Mouse (Mus musculus) liver, embryonic 12.5 days (tissue): ENCODE measurements around the gene Pax7. TPM values are rescaled to one million over a fixed set of nuclear protein-coding genes. Genes with fewer than 3 reads are reported as not detected.

Experiments
- ATAC-seq: fragments of 200-750 bp; cut with Nextera tagmentation; 2 replicates; pipeline ENCODE4 v1.8.0; 2017; ENCODE audit warnings: moderate number of reproducible peaks, mild to moderate bottlenecking, moderate library complexity
- H3K27ac ChIP-seq: fragments of 300-500 bp; sonication (generic); 2 replicates; pipeline ENCODE4 v1.5.1; 2016; ENCODE audit warnings: mild to moderate bottlenecking
- H3K27me3 ChIP-seq: fragments of 300-500 bp; sonication (generic); replicated peaks from 2 replicates; pipeline ENCODE4 v1.6.1; 2016; ENCODE audit warnings: mild to moderate bottlenecking, moderate library complexity
- H3K36me3 ChIP-seq: fragments of 300-500 bp; sonication (generic); 2 replicates; pipeline ENCODE4 v1.6.1; 2016; ENCODE audit warnings: mild to moderate bottlenecking, moderate library complexity
- H3K4me1 ChIP-seq: fragments of 300-500 bp; sonication (generic); 2 replicates; pipeline ENCODE4 v1.6.1; 2016
- H3K4me2 ChIP-seq: fragments of 300-500 bp; sonication (generic); 2 replicates; pipeline ENCODE4 v1.6.1; 2016; ENCODE audit warnings: mild to moderate bottlenecking, moderate library complexity
- H3K4me3 ChIP-seq: fragments of 300-500 bp; sonication (generic); 2 replicates; pipeline ENCODE4 v1.5.1; 2016; ENCODE audit warnings: mild to moderate bottlenecking, moderate library complexity
- H3K9ac ChIP-seq: fragments of 300-500 bp; sonication (generic); 2 replicates; pipeline ENCODE4 v1.6.1; 2016; ENCODE audit warnings: mild to moderate bottlenecking, moderate library complexity
- H3K9me3 ChIP-seq: fragments of 300-500 bp; sonication (generic); replicated peaks from 2 replicates; pipeline ENCODE4 v1.6.1; 2016; ENCODE audit warnings: mild to moderate bottlenecking, moderate library complexity
- WGBS: fragments of 180-500 bp; shearing (Covaris S2); methylation state at CpG from one replicate; pipeline ENCODE4 v1.1.7; 2016; ENCODE audit not compliant: insufficient replicate concordance; 5-methylcytosine and 5-hydroxymethylcytosine counted together
- polyA plus RNA-seq: library from polyadenylated mRNA; unstranded; fragments of >200 nt; fragmentation: Nextera tagmentation; extraction: Ambion mirVana; gene quantifications from 2 replicates; pipeline ENCODE4 v1.2.1, GENCODE M21; 2016

Pax7 gene
- polyA plus RNA-seq, 1 experiment from 2014 or later: not detected

- H3K4me2 ChIP-seq: no peak overlapping the region
- H3K27me3 ChIP-seq: peaks cover 92% of the 10 kb centered on the region
- no peaks in the 10 kb centered on the region for H3K9me3 ChIP-seq
- 15% methylated on average over 17 of the region's 17 CpGs for WGBS
- ATAC-seq: no peak
- no peak overlapping the region for H3K9ac ChIP-seq
- no peaks in the 10 kb centered on the region for H3K36me3 ChIP-seq
- H3K27ac ChIP-seq: no peak overlapping the region
- H3K4me3 ChIP-seq: no peak overlapping the region
- peaks cover 3% of the 10 kb centered on the region; the same call in 1 of the 2 replicates for H3K4me1 ChIP-seq
Measured at GRCm38 (mm10) chr4:139758512-139759340, 74.6 kb downstream of the Pax7 start.

GRCm38 (mm10) chr4:139756931-139757330 is 76.4 kb downstream of the Pax7 start:
- 11% methylated on average over 12 of the region's 13 CpGs for WGBS
- ATAC-seq: no peak
- H3K27me3 ChIP-seq: peaks cover 74% of the 10 kb centered on the region

GRCm38 (mm10) chr4:139754148-139754710 is 79.1 kb downstream of the Pax7 start:
- Histone ChIP-seq H3K4me2 (no peak overlapping the region), H3K4me1 (peaks cover 3% of the 10 kb centered on the region; the same call in 1 of the 2 replicates), H3K9me3 (no peaks in the 10 kb centered on the region), H3K9ac (no peak overlapping the region), H3K4me3 (no peak overlapping the region), H3K27ac (no peak overlapping the region), H3K27me3 (peaks cover 49% of the 10 kb centered on the region), H3K36me3 (no peaks in the 10 kb centered on the region)
- ATAC-seq: no peak
- WGBS: 14% methylated on average over 11 of the region's 11 CpGs

More at GRCm38 (mm10) chr4:139756931-139757330, 76.4 kb downstream of the Pax7 start:
- Histone ChIP-seq H3K4me3 (no peak overlapping the region), H3K4me2 (no peak overlapping the region), H3K9ac (no peak overlapping the region), H3K27ac (no peak overlapping the region), H3K36me3 (no peaks in the 10 kb centered on the region), H3K9me3 (no peaks in the 10 kb centered on the region), H3K4me1 (peaks cover 3% of the 10 kb centered on the region; the same call in 1 of the 2 replicates)

GRCm38 (mm10) chr4:139750926-139751325 is 82.4 kb downstream of the Pax7 start:
- Histone ChIP-seq H3K9me3 (no peaks in the 10 kb centered on the region; the same call in 1 of the 2 replicates), H3K9ac (no peak overlapping the region), H3K27me3 (peaks cover 15% of the 10 kb centered on the region), H3K4me1 (peaks cover 3% of the 10 kb centered on the region; the same call in 1 of the 2 replicates), H3K27ac (no peak overlapping the region), H3K36me3 (no peaks in the 10 kb centered on the region), H3K4me3 (no peak overlapping the region), H3K4me2 (no peak overlapping the region)
- WGBS: 65% methylated on average over 5 of the region's 5 CpGs
- ATAC-seq: no peak

- Histone ChIP-seq H3K9ac (no peak overlapping the region), H3K27ac (no peak overlapping the region), H3K4me1 (no peaks in the 10 kb centered on the region), H3K27me3 (no peaks in the 10 kb centered on the region), H3K9me3 (no peaks in the 10 kb centered on the region; the same call in 1 of the 2 replicates), H3K36me3 (no peaks in the 10 kb centered on the region), H3K4me3 (no peak overlapping the region), H3K4me2 (no peak overlapping the region)
- ATAC-seq: no peak
- WGBS: 48% methylated on average over 12 of the region's 12 CpGs
Measured at GRCm38 (mm10) chr4:139747190-139747936, 86.0 kb downstream of the Pax7 start.

GRCm38 (mm10) chr4:139746177-139746576 is 87.2 kb downstream of the Pax7 start:
- no peak overlapping the region for H3K4me2 ChIP-seq
- H3K9ac ChIP-seq: no peak overlapping the region
- H3K36me3 ChIP-seq: no peaks in the 10 kb centered on the region
- H3K4me3 ChIP-seq: no peak overlapping the region
- no peaks in the 10 kb centered on the region for H3K27me3 ChIP-seq
- no peaks in the 10 kb centered on the region; the same call in none of the 2 replicates for H3K9me3 ChIP-seq
- ATAC-seq: no peak
- H3K4me1 ChIP-seq: no peaks in the 10 kb centered on the region
- no peak overlapping the region for H3K27ac ChIP-seq
- 51% methylated on average over 12 of the region's 12 CpGs for WGBS

GRCm38 (mm10) chr4:139744765-139745395 is 88.4 kb downstream of the Pax7 start:
- no peaks in the 10 kb centered on the region for H3K27me3 ChIP-seq
- H3K4me2 ChIP-seq: no peak overlapping the region
- H3K4me1 ChIP-seq: no peaks in the 10 kb centered on the region
- no peaks in the 10 kb centered on the region for H3K36me3 ChIP-seq
- no peak overlapping the region for H3K4me3 ChIP-seq
- no peak overlapping the region for H3K9ac ChIP-seq
- WGBS: 51% methylated on average over 12 of the region's 12 CpGs
- no peaks in the 10 kb centered on the region; the same call in none of the 2 replicates for H3K9me3 ChIP-seq
- ATAC-seq: no peak
- H3K27ac ChIP-seq: no peak overlapping the region

GRCm38 (mm10) chr4:139743626-139744025 is 89.7 kb downstream of the Pax7 start:
- no peak overlapping the region for H3K27ac ChIP-seq
- no peaks in the 10 kb centered on the region for H3K27me3 ChIP-seq
- no peaks in the 10 kb centered on the region; the same call in none of the 2 replicates for H3K9me3 ChIP-seq
- H3K4me2 ChIP-seq: no peak overlapping the region
- H3K9ac ChIP-seq: no peak overlapping the region
- no peaks in the 10 kb centered on the region for H3K36me3 ChIP-seq
- WGBS: 66% methylated on average over 3 of the region's 3 CpGs
- ATAC-seq: no peak
- no peak overlapping the region for H3K4me3 ChIP-seq
- H3K4me1 ChIP-seq: no peaks in the 10 kb centered on the region

GRCm38 (mm10) chr4:139737035-139737434 is 96.3 kb downstream of the Pax7 start:
- no peak overlapping the region for H3K9ac ChIP-seq
- no peak overlapping the region for H3K4me3 ChIP-seq
- H3K4me1 ChIP-seq: no peaks in the 10 kb centered on the region
- no peaks in the 10 kb centered on the region; the same call in 1 of the 2 replicates for H3K9me3 ChIP-seq
- no peaks in the 10 kb centered on the region for H3K27me3 ChIP-seq
- no peak overlapping the region for H3K27ac ChIP-seq
- no peak for ATAC-seq
- H3K4me2 ChIP-seq: no peak overlapping the region
- 77% methylated on average over 9 of the region's 9 CpGs for WGBS
- H3K36me3 ChIP-seq: no peaks in the 10 kb centered on the region

- Histone ChIP-seq H3K9me3 (0 out of 2 replicates have a peak, but pooled peaks cover 6% of the 10 kb centered on the region), H3K4me3 (no peak overlapping the region), H3K4me1 (no peaks in the 10 kb centered on the region), H3K36me3 (no peaks in the 10 kb centered on the region), H3K27ac (no peak overlapping the region), H3K27me3 (peaks cover 20% of the 10 kb centered on the region), H3K9ac (no peak overlapping the region), H3K4me2 (no peak overlapping the region)
- no peak for ATAC-seq
- 26% methylated on average over 2 of the region's 2 CpGs for WGBS
Measured at GRCm38 (mm10) chr4:139727101-139727500, 106.2 kb downstream of the Pax7 start.

GRCm38 (mm10) chr4:139725421-139725820 is 107.9 kb downstream of the Pax7 start:
- Histone ChIP-seq H3K4me2 (no peak overlapping the region), H3K9ac (no peak overlapping the region), H3K4me3 (no peak overlapping the region), H3K27ac (no peak overlapping the region), H3K27me3 (peaks cover 20% of the 10 kb centered on the region), H3K4me1 (no peaks in the 10 kb centered on the region), H3K36me3 (no peaks in the 10 kb centered on the region), H3K9me3 (0 out of 2 replicates have a peak, but pooled peaks cover 6% of the 10 kb centered on the region)
- no peak for ATAC-seq
- WGBS: 41% methylated on average over 15 of the region's 15 CpGs
